Mouse (Mus musculus) common myeloid progenitor, adult 5-6 weeks (primary cell): ENCODE measurements around the gene Piezo1. TPM values are rescaled to one million over a fixed set of nuclear protein-coding genes. Genes with fewer than 3 reads are reported as not detected.

Experiments used
- ATAC-seq: replicated peaks from 2 replicates; pipeline ENCODE4 v1.8.0; 2016; ENCODE audit warnings: low read depth, mild to moderate bottlenecking, moderate TSS enrichment, inconsistent platforms; ENCODE audit not compliant: poor library complexity, severe bottlenecking
- total RNA-seq: library from RNA; stranded (forward); fragments of 200-1000, 187-1606 nt; gene quantifications from 2 replicates; pipeline ENCODE4 v1.2.3, GENCODE M21; 2017

The Piezo1 gene
- total RNA-seq, 1 experiment from 2014 or later = 22.3 TPM

DNA sequence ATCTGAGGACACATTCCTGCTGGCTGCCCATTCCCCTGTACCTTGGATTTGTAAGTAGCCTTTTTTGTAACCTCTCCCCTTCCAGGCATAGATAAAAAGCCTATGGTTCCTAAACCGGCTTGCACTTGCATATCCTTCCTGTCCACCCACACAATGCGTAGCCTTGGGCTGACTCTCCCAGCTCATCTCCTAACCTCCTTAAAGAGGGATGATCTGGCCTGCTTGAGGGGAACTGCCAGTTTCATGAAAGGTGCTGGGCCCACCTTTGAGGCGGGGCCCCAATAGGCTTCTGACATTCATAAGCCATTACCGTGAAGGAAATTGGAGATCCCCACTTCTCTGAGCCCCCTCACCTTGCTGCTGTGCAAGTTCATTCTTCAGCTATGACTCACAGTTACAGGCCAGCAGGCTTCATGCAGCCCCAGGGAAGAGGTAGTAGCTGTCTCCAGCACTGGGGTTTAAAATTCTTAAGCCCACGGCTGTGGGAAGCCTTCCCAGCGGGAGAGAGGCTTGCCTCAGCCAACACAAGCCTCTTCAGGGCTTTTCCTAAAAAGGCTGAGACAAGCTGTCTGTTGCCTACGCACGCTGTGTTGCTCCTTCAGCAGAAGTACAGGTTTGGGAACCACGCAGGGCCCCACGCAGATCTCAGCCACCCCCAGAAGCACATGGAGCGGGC is 89.5 kb downstream of the Piezo1 start:
- no peak for ATAC-seq

DNA sequence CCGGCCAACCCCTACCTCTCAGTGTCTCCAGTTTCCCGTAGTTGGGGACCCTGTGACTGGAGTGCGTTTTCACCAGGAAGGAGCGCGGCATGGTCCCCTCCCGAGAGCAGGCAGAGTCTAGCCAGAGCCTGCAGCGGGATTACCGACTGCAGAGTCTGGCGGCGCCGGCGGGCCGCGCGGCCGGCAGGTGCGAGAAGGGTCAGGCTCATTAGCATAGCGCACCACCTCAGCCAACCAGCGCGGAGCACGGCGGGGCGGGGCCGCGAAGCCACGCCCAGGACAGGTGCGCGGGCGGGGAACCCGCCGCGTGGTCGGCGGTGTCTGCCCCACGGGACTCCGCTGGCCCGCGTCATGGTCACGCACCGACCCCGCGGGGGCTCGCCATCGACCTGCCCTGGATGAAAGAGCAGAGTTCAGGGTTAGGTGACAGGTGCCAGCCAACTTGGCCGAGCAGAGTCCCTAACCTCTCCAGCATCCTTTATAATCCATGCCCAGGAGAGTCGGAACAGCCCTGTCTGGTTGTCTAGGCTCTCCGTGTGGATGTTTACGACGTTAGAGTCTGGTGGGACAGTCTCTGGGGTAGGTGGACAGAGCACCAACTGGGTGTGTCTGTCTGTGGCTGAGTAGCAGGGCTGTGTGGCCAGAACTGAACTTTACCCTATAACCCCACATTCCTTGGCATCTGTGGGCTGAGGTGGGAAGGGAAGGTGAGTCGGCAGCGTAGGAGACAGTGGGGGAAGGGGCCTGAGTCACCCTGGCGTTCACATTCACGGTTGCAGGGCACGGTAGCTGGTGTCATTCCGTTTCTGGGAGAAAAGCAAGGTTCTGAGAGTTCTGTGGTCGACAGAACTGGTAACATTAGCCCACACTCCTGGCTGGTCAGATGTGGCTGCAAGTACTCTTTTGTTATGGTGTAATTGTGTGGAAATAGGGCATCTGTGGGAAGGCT is 90.3 kb downstream of the Piezo1 start, which contains the start of gene Snai3:
Gene Snai3 (minus strand): TSS at position 210 of the 949 bp plus-strand sequence.
- ATAC-seq = peak; percentile 26

DNA sequence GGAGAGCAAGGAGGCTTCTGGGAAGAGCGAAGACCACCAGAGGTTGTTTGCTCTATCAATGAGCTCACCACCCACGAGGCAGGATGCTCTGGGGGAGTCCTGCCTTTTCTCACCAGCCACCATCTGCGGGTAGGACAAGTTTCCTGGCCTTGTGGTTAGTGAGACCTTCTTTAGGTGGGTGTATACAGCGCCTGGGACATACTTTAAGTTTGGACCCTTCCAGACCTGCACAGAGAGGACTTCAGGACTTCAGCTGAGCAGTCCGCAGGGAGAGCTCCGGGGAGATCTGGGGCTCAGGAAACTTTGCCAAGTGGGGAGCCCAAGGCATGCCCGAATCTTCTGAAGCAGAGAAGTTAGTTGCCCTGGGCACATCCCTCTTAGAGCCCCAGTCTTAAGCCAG is 91.1 kb downstream of the Piezo1 start:
- ATAC-seq = no peak

DNA sequence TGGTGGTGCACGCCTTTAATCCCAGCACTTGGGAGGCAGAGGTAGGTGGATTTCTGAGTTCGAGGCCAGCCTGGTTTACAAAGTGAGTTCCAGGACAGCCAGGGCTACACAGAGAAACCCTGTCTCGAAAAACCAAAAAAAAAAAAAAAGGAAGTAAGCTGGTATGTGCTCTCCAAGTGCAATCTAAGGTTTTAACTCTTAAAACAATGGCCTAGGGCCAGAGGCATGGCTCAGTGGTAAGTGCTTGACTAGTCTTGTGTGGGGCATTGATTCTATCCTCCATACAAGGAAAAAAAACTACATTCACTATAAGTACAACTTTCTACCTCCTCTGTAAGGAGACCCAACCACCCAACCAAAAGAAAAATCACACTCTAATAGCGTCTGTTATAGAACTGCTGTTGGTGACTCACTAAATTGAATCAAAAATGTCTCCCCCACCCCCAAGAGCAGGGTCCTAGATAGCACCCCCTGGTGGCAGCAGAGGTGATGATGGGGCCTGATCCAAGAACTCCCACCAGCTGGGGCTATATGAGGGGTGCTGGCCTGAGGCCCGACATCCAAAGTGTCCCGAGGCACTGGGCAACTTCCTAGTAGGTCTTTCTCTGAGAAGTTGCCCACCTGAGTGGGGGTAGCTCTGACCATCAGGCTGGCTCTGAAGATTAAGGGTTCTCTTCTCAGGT is 91.8 kb downstream of the Piezo1 start:
- ATAC-seq = no peak

DNA sequence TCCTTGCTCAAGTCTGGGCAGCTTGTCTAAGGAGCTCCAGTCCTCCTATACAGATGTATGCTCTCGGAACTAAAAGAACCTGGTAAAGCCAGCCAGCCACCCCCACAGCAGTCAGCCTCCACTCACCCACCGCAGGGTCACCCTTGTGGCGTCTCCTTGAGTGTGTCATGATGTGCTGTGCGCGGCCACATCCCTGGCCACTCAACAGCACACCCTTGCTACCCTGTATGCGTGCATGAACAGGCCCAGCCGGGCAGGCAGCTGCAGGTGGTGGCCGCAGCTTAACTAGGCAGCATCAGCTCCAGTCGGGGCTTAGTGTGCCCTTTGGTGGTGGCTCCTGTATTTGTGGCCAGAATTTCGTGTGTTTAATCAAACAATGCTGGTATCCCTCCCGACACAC is 94.0 kb downstream of the Piezo1 start:
- no peak for ATAC-seq

DNA sequence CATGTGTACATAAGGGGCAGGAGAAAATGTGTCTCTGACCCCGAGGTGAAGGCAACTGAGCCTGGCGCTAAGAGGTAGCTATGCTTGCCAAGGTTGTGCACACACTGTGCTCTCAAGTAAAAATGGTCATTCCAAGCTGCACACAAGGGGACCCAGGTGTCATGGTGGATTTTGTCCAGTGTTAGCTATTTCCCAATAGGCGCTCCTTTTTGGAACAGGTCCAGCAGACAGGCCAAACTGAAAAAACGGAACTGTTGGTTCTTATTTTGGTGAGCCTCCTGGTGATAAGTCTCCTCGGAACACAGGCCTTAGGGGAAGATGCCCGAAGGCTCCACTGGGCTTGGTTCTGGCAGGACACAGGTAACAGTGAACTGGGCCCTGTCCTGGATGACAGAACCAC is 96.7 kb downstream of the Piezo1 start:
- peak; percentile 34 for ATAC-seq

DNA sequence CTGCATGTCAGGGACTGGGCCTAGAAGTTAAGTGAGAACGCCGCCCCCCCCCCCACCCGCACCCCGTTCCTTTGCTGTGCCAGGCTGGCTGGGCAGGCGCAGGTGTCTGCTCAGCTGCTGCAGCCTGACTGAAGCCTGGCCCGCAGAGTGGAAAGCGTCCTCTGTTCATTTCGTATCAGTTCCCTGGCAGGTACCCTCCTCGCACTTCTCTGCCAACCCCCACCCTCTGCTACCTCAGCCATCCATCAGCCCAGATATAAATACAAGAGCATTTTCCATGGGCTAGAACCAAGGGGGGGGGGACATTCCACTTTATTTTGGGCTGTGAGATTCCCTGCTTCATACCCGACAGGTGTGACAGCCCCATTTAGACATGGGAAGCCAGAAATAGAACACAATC is 99.0 kb downstream of the Piezo1 start:
- ATAC-seq = no peak

DNA sequence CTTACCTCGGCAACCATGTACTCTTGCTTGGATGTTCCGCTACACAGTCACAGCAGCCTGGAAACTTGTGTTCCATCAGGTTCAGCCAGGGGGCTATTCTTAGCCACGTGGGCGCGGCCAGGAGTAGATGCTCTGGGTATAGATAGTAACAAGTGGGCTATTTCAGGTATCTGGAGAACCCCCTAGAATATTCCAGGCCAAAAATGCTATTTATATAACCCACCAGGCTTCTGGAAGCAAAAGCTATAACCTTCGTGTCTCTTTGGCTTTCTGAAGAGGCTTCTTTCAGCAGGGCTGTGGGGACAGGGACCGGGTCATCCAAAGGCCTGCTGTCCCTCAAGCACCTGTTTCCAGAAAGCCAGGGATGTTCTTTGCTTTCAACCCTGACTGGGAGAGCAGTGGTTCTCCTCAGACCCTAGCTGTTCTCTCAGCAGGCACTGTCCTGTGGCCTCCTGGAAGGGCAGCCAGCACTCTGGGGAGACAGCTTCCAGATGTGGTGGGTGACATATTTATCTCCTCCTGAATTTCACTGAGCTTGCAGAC is 99.9 kb downstream of the Piezo1 start:
- ATAC-seq = no peak

DNA sequence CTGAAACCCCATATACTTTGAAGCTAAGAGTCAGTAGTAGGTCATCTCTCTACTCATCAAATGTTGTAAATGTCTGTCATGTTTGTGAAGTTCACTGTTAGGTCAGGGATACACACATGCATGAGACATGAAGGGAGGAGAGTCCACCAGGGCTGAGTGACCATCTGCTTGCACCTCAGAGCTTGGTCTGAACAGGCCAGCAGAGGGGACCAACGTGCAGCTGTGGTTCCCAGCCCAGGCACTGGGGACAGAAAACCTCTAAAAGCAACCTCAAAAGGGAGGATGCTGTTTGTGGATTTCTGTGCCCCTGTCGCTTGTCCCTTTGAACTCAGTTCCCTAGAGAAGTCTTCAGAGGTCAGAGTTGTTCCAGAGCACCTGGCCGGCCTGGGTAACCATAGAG is 105.9 kb downstream of the Piezo1 start:
- ATAC-seq = no peak

DNA sequence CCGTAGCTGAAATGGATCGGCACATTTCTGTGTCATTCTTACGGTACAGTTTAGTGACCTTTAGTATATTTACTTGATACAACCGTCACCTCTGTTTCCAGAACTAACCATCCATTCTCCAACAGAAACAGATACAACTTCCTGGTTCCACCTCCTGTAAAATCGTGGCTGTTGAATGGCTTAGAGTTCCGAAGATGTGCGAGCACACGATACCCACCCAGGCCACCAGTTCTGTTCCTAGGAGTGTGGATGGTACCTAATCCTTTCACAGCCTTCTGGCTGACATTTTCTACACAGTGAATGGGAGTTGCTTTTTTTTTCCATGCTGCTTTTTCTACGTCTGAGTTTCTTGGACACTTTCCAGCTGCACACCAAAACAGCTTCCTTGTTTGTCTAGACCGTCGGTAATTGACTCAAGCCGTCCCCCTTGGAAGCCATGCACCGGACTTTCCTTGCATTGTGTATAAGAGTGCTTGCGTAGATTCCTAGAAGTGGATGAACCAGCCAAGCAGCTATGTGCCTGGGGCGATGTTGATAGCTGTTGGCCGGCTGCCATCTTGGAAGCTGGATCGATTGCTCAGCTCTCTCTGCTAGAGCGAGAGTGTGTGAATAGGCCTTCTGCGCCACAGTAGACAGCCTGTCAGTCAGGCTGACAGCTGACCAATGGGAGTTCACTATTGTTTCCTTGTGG is 106.9 kb downstream of the Piezo1 start:
- peak; percentile 52 for ATAC-seq

DNA sequence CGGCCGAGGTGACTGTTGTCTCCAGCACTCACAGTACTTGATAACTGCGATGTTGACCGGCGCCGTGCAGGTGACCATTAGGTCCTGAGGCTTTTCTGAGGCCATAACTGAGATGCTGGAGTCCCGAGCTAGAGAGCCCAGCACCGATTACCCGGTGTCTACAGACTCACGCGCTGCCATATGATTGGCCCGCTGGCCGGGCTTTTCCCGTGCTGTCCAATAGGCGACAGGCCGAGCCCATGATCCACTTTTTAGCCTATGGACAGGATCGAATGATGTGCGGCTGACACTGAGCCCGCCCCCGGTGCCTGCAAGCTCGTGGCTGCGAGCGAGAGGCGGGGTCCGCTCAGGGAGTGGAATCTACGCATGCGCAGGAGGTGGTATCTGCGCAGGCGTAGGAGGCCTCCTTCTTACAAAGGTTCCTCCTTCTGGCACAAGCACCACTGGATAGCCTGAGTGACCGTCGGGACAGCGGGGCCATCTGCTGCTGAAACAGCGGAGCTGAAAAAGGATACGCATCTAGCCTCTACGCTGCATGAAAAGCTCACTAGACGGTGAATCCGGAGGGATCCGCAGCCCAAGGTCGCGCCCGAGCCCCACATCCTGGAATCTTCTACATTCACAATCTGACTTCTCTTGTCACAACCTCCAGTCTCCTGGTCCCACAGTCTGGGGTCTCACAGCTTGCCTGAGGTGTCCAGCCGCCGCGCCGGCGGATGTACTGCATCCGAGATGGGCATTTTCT is 107.7 kb downstream of the Piezo1 start, which contains the start of gene Mvd:
Gene Mvd (minus strand): TSS at position 161 of the 745 bp plus-strand sequence.
- ATAC-seq = peak; percentile 91

DNA sequence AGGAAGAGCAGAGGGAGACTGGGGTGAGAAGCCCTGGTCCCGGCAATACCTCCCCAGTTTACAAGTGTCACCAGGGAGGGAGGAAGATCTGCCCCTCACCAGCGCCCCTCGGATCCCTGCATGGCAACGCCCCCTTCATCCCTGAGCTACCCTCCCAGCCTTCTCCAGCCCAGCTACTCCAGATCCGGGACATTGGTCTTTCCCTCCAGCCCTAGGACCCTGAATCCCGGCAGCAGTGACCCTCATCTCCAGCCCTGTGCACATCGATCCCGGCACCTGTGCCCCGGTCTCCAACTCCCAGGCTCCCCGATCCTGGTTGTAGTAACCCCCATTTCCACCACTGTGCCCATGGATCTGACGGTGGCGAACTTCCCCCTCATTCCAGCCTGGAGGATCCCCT is 108.3 kb downstream of the Piezo1 start:
- no peak for ATAC-seq

DNA sequence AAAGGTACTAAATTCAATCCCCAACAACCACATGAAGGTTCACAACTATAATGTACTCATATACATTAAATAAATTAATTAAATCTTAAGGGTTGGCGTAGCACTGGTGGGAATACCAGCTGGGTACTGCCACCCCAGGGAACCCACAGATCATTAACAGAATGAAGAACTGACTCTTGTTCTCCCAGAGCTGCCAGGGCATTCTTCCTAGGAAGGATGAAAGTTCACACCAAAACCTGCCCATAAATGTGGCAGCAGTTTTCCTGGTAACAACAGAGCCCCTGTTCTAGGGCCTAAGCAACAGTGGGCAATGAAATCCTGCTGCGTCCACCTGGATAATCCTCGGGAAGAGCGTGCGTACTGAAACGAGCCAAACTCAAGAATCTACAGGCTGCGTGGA is 108.8 kb downstream of the Piezo1 start:
- no peak for ATAC-seq

DNA sequence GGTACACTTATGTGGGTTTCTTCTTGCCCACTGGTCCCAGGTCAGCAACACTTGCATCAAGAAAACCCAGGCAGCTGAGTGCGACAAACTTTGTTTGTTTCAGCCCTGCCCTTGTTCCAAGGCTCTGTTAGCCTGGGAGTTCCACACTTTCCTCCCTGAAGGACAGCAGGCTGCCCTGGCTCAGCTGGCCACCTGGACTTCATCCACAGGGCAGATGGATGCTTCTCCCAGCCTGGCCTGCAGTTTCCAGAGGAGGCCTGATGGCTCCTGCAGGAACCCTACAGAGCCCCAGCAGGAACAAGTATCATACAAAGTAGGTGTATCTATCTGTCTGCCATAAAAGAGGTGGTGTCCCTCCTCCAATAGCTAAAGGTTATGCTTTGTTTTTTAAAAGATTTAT is 109.8 kb downstream of the Piezo1 start:
- ATAC-seq = no peak

DNA sequence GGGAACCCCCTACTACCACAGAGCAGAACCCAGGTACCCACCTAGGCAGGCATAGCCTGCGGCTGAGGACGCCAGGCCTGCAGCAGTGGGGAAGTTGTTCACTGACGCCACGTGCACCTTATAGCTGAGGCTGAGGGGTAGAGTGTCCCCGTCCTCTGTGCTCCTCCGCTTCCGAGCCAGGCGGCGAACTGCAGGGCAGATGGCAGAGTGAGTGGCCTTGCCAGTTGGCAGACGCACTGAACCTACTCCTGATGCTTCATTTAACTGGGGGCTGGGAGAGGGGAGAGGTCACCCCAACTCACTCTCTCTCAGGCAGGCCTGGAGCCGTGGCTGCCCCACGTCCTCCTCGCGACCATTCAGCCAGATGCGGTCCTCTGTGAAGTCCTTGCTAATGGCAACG is 111.8 kb downstream of the Piezo1 start:
- ATAC-seq = no peak

DNA sequence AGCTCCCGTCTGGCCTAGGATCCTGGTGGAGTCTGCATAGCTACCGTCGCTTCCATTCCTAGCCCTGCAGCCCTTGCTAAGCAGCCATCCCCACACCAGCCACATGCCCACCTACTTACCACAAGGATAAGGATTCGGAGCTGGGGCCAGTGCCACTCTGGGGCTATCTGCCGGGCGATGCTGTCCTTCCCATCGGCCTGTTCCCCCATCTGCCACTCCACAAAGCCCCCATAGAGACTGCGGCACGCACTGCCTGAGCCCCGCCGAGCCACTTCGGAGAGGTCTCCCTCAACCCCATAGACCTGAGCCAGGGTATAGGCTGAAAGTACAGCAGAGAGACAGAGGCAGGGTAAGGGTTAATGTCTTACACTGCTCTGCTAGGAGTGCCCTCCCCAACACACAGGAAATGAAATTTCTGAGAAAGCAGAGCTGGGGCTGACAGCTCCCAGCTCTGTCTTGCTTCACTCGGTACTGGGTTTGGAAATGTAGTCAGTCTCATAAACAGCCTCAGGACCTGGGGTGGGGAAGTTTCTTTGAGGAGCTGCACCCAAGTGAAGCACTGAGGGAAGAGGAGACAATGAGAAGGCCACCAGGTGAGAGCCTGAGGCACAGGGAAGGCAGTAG is 113.3 kb downstream of the Piezo1 start:
- ATAC-seq = 0 out of 2 replicates have a peak, but pooled peaks have one; percentile 6

DNA sequence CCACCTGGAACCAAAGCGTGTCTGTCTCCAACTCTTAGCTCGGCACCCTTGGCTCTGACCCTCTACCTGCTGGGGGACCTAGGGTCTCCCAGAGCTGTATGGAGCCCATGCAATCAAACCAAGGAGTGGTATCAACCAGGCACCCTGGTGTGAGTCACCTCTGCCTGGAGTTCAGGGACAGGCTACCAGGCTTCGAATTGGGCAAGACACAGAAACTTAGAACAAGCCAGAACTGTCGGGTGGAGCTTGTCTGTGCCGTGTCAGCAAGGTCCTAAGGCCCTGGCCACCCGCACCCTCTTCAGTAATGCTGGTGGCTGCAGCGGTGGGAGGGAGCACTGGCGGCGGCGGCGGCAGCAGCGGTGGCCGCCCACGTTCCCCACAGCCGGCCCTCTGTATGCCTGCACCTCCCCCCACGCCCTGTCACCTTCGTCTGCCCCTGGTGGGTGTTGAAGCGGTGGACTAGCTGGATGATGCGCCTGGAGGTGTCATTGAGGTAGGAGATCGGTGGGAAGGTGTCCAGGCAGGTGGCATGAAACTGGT is 114.5 kb downstream of the Piezo1 start:
- no peak for ATAC-seq

DNA sequence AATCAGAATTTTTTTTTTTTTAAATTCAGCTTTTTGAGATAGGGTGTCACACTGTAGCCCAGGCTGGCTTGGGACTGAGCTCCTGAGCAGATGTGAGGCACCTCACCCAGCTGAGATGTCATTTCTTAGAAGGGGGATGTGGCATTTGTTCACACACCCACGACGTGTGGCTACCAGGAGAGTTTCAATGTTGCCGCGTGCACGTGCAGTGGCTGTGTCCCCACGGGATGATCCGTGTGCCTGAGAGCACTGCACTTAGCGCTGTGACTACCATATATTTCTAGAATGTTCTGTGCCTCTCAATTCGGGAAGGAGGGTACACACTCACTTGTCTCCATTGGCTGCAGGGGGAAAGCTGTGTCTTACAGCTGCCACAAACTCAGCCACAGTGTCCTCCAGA is 115.0 kb downstream of the Piezo1 start:
- ATAC-seq = no peak
